Mouse (Mus musculus): ENCODE data around the gene Rpl27. TPM values are rescaled to one million over a fixed set of nuclear protein-coding genes. Genes with fewer than 3 reads are reported as not detected.

The Rpl27 gene
- total and polyA plus RNA-seq, 3 experiments: 595 to 2,621 TPM; not detected in 1

DNA sequence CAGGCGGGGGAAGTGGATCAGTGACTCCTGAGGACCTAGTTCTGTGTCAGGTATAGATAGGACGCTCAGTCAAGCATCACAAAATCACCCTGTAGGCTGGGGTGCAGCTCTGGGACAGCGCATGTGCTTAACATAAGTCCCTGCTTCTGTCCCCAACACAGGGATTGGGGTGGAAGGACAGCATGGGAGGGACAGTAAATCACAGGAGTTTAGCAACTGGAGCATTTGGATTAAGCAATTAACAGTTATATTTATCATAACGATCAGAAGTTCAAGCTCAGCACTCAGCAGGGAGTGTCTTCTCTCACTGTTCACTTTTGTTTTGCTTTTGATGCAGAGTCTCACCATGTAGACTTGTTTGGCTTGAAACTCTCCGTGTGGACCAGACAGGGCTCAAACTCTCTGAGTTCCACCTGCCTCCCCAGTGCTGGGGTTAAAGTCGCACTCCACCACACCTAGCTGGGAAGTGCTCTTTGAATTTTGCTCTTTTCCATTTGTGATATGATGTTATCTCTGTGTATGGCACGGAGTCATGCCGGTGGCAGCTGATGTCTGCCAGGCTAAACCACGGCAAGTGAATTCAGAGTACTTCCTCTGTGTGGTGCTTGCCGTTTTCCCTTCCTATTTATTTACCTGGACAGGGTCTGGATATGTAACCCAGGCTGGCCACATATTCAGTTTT, 10.1 kb downstream of the Rpl27 start (continued):
- TF ChIP-seq MEF2A (IDR thresholded peaks at IDR 0.05; ENCODE audit: extremely low read depth, insufficient replicate concordance, low read depth, low read length, poor library complexity, severe bottlenecking) (no peak), KAT2A (conservative IDR thresholded peaks at IDR 0.05; ENCODE audit: low read depth, low read length) (no peak), NRF1 (IDR thresholded peaks at IDR 0.05; ENCODE audit: insufficient read depth, low read depth, low read length, poor library complexity, severe bottlenecking) (no peak; the same call in 1 of the 2 replicates), CHD1 (IDR thresholded peaks at IDR 0.05; ENCODE audit: low read depth, low read length) (0 out of 2 replicates have a peak, but pooled peaks have one; percentile 56), HCFC1 (IDR thresholded peaks at IDR 0.05; ENCODE audit: low read depth, low read length) (no peak), RAD21 (IDR thresholded peaks at IDR 0.05; ENCODE audit: low read depth, low read length) (no peak), MAFK (IDR thresholded peaks at IDR 0.05; ENCODE audit: borderline replicate concordance, low read depth, low read length) (no peak), JUND (IDR thresholded peaks at IDR 0.05; ENCODE audit: low read depth, low read length) (no peak), MAX (IDR thresholded peaks at IDR 0.05; ENCODE audit: low read length) (no peak; the same call in 1 of the 2 replicates), EP300 (IDR thresholded peaks at IDR 0.05; ENCODE audit: low read depth in 1 of 2, low read length in 2 of 2) (peak; percentile 1 to 45; a peak in 2 of 4 replicates), POLR2A (IDR thresholded peaks at IDR 0.05; ENCODE audit: control insufficient read depth in 1 of 2, insufficient read depth in 1 of 2, low read depth in 1 of 2, low read length in 2 of 2, poor library complexity in 1 of 2) (no peak), GABPA (IDR thresholded peaks at IDR 0.05; ENCODE audit: low read depth, low read length) (no peak), MAZ (IDR thresholded peaks at IDR 0.05; ENCODE audit: low read depth, low read length) (no peak), USF2 (IDR thresholded peaks at IDR 0.05; ENCODE audit: borderline replicate concordance in 1 of 2, insufficient read depth in 1 of 2, low read depth in 1 of 2, low read length in 2 of 2) (no peak), POLR2AphosphoS2 (IDR thresholded peaks at IDR 0.05; ENCODE audit: low read length) (no peak), TCF12 (IDR thresholded peaks at IDR 0.05; ENCODE audit: low read depth, low read length) (0 out of 2 replicates have a peak, but pooled peaks have one; percentile 13)

- Histone ChIP-seq H3K4me1 (ENCODE audit: control insufficient read depth in 1 of 2, insufficient read depth in 2 of 2, low read length in 2 of 2) (peaks cover 15 to 25% of the 10 kb centered on the region in 2 experiments), H3K27me3 (ENCODE audit: control insufficient read depth in 1 of 2, insufficient read depth in 2 of 2, low read length in 2 of 2) (no peaks in the 10 kb centered on the region), H3K27ac (ENCODE audit: control insufficient read depth, low read depth, low read length) (no peak overlapping the region), H3K9me3 (replicated peaks; ENCODE audit: insufficient read depth, low read length) (no peaks in the 10 kb centered on the region), H3K36me3 (ENCODE audit: control insufficient read depth in 1 of 2, insufficient read depth in 2 of 2, low read length in 2 of 2) (peaks cover 2 to 24% of the 10 kb centered on the region in 2 experiments; a peak in 3 of 4 replicates), H3K4me3 (ENCODE audit: control insufficient read depth in 1 of 2, insufficient read depth in 1 of 2, low read depth in 2 of 2, low read length in 2 of 2) (no peak overlapping the region), H3K9ac (ENCODE audit: control insufficient read depth, low read depth, low read length, poor library complexity, severe bottlenecking) (no peak overlapping the region), H3K79me2 (ENCODE audit: control insufficient read depth, insufficient read depth, low read length, poor library complexity) (no peaks in the 10 kb centered on the region; the same call in 1 of the 2 replicates)
- TF ChIP-seq CTCF (IDR thresholded peaks at IDR 0.05 in 2 of 3, conservative IDR thresholded peaks at IDR 0.05 in 1 of 3; ENCODE audit: control insufficient read depth in 1 of 3, insufficient read depth in 1 of 3, low read depth in 2 of 3, low read length in 3 of 3, poor library complexity in 1 of 3, severe bottlenecking in 1 of 3) (no peak), USF1 (IDR thresholded peaks at IDR 0.05; ENCODE audit: low read depth, low read length) (no peak), MYB (IDR thresholded peaks at IDR 0.05; ENCODE audit: low read depth, low read length) (no peak), MYC (IDR thresholded peaks at IDR 0.05; ENCODE audit: low read depth, low read length) (no peak), ETS1 (IDR thresholded peaks at IDR 0.05; ENCODE audit: low read depth, low read length) (no peak), GATA1 (IDR thresholded peaks at IDR 0.05; ENCODE audit: low read depth, low read length) (no peak), POLR2AphosphoS5 (IDR thresholded peaks at IDR 0.05; ENCODE audit: borderline replicate concordance, low read depth, low read length) (no peak), TAL1 (IDR thresholded peaks at IDR 0.05; ENCODE audit: low read length) (no peak), MAZ (IDR thresholded peaks at IDR 0.05; ENCODE audit: low read depth, low read length) (no peak), ZNF384 (IDR thresholded peaks at IDR 0.05; ENCODE audit: low read depth, low read length) (no peak), MAFK (IDR thresholded peaks at IDR 0.05; ENCODE audit: borderline replicate concordance, low read depth, low read length) (no peak), NELFE (IDR thresholded peaks at IDR 0.05; ENCODE audit: low read depth, low read length) (no peak), KAT2A (conservative IDR thresholded peaks at IDR 0.05; ENCODE audit: low read depth, low read length) (no peak), ZMIZ1 (IDR thresholded peaks at IDR 0.05; ENCODE audit: low read depth, low read length) (no peak)
- no peak for DNase-seq (ENCODE audit: low read depth, low spot score)
Measured at GRCm38 (mm10) chr11:101454702-101455101, 12.6 kb downstream of the Rpl27 start.

Measured in MEL (cell line).